Mouse (Mus musculus) spleen, embryonic (tissue): Measurements from ENCODE around the gene Rpl29.

Source experiments
- CTCF ChIA-PET: fragments of 350-600 bp; sonication (Branson Sonifier 250); formaldehyde crosslinking; loops from one replicate; lab custom pipeline; 2022; lab: Charles Lee

The Rpl29 gene

GRCm38 (mm10) chr9:106454071-106454761, 25.0 kb downstream of the Rpl29 start:
- CTCF ChIA-PET, result no interaction called here

- CTCF ChIA-PET, result no interaction called here
Measured at GRCm38 (mm10) chr9:106454888-106455681, 25.8 kb downstream of the Rpl29 start.

- CTCF ChIA-PET, result no interaction called here
Measured at GRCm38 (mm10) chr9:106456325-106457162, 27.3 kb downstream of the Rpl29 start.

- CTCF ChIA-PET, result no interaction called here
Measured at GRCm38 (mm10) chr9:106457163-106457559, 27.9 kb downstream of the Rpl29 start.

- CTCF ChIA-PET, result no interaction called here
Measured at GRCm38 (mm10) chr9:106457920-106458319, 28.7 kb downstream of the Rpl29 start.

GRCm38 (mm10) chr9:106459946-106460345, 30.7 kb downstream of the Rpl29 start:
- CTCF ChIA-PET, result no interaction called here

- CTCF ChIA-PET, result interaction anchor here (0.6 kb wide), 1 partner anchor 17 kb away, joined by 12 read pairs; no protein-coding TSS in a partner anchor
Measured at GRCm38 (mm10) chr9:106460401-106461025, 31.3 kb downstream of the Rpl29 start.

GRCm38 (mm10) chr9:106461026-106461415, 31.8 kb downstream of the Rpl29 start:
- CTCF ChIA-PET, result no interaction called here

- CTCF ChIA-PET, result no interaction called here
Measured at GRCm38 (mm10) chr9:106461641-106462429, 32.6 kb downstream of the Rpl29 start.

GRCm38 (mm10) chr9:106462430-106462800, 33.2 kb downstream of the Rpl29 start:
- CTCF ChIA-PET, result no interaction called here

GRCm38 (mm10) chr9:106463122-106464063, 34.1 kb downstream of the Rpl29 start:
- CTCF ChIA-PET, result no interaction called here

- CTCF ChIA-PET, result no interaction called here
Measured at GRCm38 (mm10) chr9:106464751-106465541, 35.7 kb downstream of the Rpl29 start.

- CTCF ChIA-PET, result no interaction called here
Measured at GRCm38 (mm10) chr9:106465571-106466200, 36.4 kb downstream of the Rpl29 start, which contains the start of gene Gpr62. Gene Gpr62 (minus strand): TSS chr9:106465938.

GRCm38 (mm10) chr9:106466721-106467120, 37.5 kb downstream of the Rpl29 start:
- CTCF ChIA-PET, result no interaction called here

GRCm38 (mm10) chr9:106467746-106468145, 38.5 kb downstream of the Rpl29 start:
- CTCF ChIA-PET, result interaction anchor here (0.6 kb wide), 2 partner anchors 29 to 79 kb away, joined by 3 read pairs; no protein-coding TSS in a partner anchor

GRCm38 (mm10) chr9:106469317-106469716, 40.1 kb downstream of the Rpl29 start:
- CTCF ChIA-PET, result no interaction called here

GRCm38 (mm10) chr9:106469776-106470175, 40.5 kb downstream of the Rpl29 start:
- CTCF ChIA-PET, result interaction anchor here (0.6 kb wide), 1 partner anchor 737 kb away, joined by 3 read pairs; no protein-coding TSS in a partner anchor
